Mouse (Mus musculus) heart, embryonic 15.5 days (tissue): ENCODE data around the gene Dpp6. TPM values are rescaled to one million over a fixed set of nuclear protein-coding genes. Genes with fewer than 3 reads are reported as not detected.

Source experiments
- ATAC-seq: fragments of 200-750 bp; cut with Nextera tagmentation; replicated peaks from 2 replicates; pipeline ENCODE4 v1.8.0; 2017; ENCODE audit warnings: low read depth, moderate TSS enrichment; ENCODE audit not compliant: insufficient number of reproducible peaks, insufficient read depth, low FRiP score
- H3K27ac ChIP-seq: fragments of 300-500 bp; sonication (generic); 2 replicates; pipeline ENCODE4 v1.5.1; 2015; ENCODE audit warnings: mild to moderate bottlenecking, inconsistent platforms
- H3K27me3 ChIP-seq: fragments of 300-500 bp; sonication (generic); 2 replicates; pipeline ENCODE4 v1.6.1; 2015; ENCODE audit warnings: inconsistent platforms
- H3K36me3 ChIP-seq: fragments of 300-500 bp; sonication (generic); 2 replicates; pipeline ENCODE4 v1.6.1; 2015; ENCODE audit warnings: mild to moderate bottlenecking, inconsistent platforms
- H3K4me1 ChIP-seq: fragments of 300-500 bp; sonication (generic); replicated peaks from 2 replicates; pipeline ENCODE4 v1.6.1; 2015; ENCODE audit warnings: inconsistent platforms
- H3K4me2 ChIP-seq: fragments of 300-500 bp; sonication (generic); 2 replicates; pipeline ENCODE4 v1.6.1; 2015; ENCODE audit warnings: inconsistent platforms, mild to moderate bottlenecking, moderate library complexity
- H3K4me3 ChIP-seq: fragments of 300-500 bp; sonication (generic); 2 replicates; pipeline ENCODE4 v1.5.1; 2015; ENCODE audit warnings: mild to moderate bottlenecking, inconsistent platforms
- H3K9ac ChIP-seq: fragments of 300-500 bp; sonication (generic); 2 replicates; pipeline ENCODE4 v1.6.1; 2015; ENCODE audit warnings: mild to moderate bottlenecking, inconsistent platforms
- H3K9me3 ChIP-seq: fragments of 300-500 bp; sonication (generic); replicated peaks from 2 replicates; pipeline ENCODE4 v1.6.1; 2016; ENCODE audit warnings: inconsistent platforms
- WGBS: fragments of 180-500 bp; shearing (Covaris S2); methylation state at CpG from one replicate; pipeline ENCODE4 v1.1.7; 2015; ENCODE audit warnings: mixed read lengths; 5-methylcytosine and 5-hydroxymethylcytosine counted together
- polyA plus RNA-seq: library from polyadenylated mRNA; unstranded; fragments of >200 nt; fragmentation: Nextera tagmentation; extraction: Ambion mirVana; gene quantifications from 2 replicates; pipeline ENCODE4 v1.2.1, GENCODE M21; 2015

The Dpp6 gene
- polyA plus RNA-seq, 1 experiment from 2014 or later: 0.47 TPM

GRCm38 (mm10) chr5:27339196-27340030 is 522.4 kb downstream of the Dpp6 start:
- no peak for ATAC-seq
- Histone ChIP-seq H3K4me2 (no peak overlapping the region), H3K27me3 (no peaks in the 10 kb centered on the region), H3K9ac (no peak overlapping the region), H3K36me3 (no peaks in the 10 kb centered on the region), H3K9me3 (no peaks in the 10 kb centered on the region), H3K4me3 (no peak overlapping the region), H3K27ac (no peak overlapping the region), H3K4me1 (no peaks in the 10 kb centered on the region)
- 78% methylated on average over 5 of the region's 5 CpGs for WGBS

- ATAC-seq: no peak
- Histone ChIP-seq H3K27ac (no peak overlapping the region), H3K4me1 (no peaks in the 10 kb centered on the region), H3K27me3 (no peaks in the 10 kb centered on the region), H3K9me3 (no peaks in the 10 kb centered on the region), H3K9ac (no peak overlapping the region), H3K36me3 (no peaks in the 10 kb centered on the region), H3K4me3 (no peak overlapping the region), H3K4me2 (no peak overlapping the region)
- 61% methylated on average over 6 of the region's 6 CpGs for WGBS
Measured at GRCm38 (mm10) chr5:27342276-27342675, 525.3 kb downstream of the Dpp6 start.

DNA sequence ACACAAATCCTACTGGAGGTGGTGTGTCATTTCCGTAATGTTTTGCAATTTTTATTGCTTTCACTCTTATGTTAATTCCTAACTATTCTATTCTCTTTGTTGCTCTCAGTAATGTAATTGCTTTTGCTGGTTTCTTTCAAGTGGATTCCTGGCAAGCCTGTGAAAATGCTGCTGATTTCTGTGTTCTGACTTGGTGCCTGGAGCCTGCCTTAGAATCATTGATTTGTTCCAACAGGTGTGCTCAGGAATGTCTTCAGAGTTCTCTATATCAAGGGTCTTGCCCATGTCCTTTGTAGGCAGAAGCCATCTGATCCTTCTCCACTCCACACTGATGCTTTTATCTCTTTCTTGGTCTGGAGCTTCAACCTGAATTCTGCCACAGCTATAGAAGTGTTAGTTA is 526.6 kb downstream of the Dpp6 start:
- Histone ChIP-seq H3K27ac (no peak overlapping the region), H3K4me1 (no peaks in the 10 kb centered on the region), H3K9ac (no peak overlapping the region), H3K4me3 (no peak overlapping the region), H3K9me3 (no peaks in the 10 kb centered on the region), H3K4me2 (no peak overlapping the region), H3K27me3 (no peaks in the 10 kb centered on the region), H3K36me3 (no peaks in the 10 kb centered on the region)
- WGBS: 71% methylated on average over 1 of the region's 1 CpGs
- no peak for ATAC-seq

DNA sequence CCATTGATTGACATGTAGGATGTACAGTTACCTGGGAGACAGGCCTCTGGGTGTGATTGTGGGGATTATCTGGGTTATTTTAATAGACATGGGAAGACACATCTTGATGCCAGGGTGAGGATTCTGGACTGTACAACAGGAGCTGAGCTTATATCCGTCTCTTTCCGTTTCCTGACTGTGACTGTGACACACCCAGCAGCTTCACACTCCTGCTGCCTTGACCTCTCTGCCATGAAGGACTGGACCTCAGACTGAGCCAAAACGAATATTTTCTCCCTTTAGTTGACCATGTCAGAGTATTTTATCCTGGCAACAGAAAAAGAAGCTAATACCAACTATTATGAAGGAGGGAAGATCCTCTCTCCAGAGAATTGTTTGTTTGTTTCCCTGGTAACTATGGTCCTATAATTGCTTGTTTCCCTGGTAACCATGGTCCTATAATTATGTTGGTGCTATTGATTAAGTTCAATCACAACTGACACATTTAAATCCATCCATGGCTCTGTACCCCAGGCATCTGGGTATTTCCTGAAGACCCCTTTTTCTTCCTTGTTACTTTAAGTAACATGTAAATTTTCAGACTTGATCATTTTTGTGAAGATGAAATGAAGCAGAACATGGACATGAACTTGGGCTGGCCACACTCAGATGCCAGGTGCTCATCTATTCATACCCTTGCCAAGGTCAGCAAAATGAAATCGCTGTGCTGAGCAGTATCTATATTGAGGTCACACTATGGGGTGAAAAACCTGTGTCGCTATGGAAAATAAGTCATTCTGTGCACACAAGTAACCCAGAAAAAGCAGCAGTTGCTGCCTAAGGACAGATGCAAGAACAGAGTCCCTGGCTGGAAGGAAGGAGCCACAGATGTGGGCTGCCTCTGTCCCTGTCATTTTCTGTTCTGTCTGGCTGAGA is 531.4 kb downstream of the Dpp6 start:
- Histone ChIP-seq H3K9me3 (no peaks in the 10 kb centered on the region), H3K36me3 (no peaks in the 10 kb centered on the region), H3K4me1 (no peaks in the 10 kb centered on the region), H3K4me2 (no peak overlapping the region), H3K27me3 (no peaks in the 10 kb centered on the region), H3K27ac (no peak overlapping the region), H3K9ac (no peak overlapping the region), H3K4me3 (no peak overlapping the region)
- ATAC-seq: no peak
- 61% methylated on average over 5 of the region's 5 CpGs for WGBS

- Histone ChIP-seq H3K4me1 (no peaks in the 10 kb centered on the region), H3K4me2 (no peak overlapping the region), H3K27me3 (no peaks in the 10 kb centered on the region), H3K4me3 (no peak overlapping the region), H3K27ac (no peak overlapping the region), H3K9me3 (no peaks in the 10 kb centered on the region), H3K9ac (no peak overlapping the region), H3K36me3 (no peaks in the 10 kb centered on the region)
- ATAC-seq: no peak
- WGBS: 64% methylated on average over 3 of the region's 3 CpGs
Measured at GRCm38 (mm10) chr5:27357630-27358029, 540.6 kb downstream of the Dpp6 start.

DNA sequence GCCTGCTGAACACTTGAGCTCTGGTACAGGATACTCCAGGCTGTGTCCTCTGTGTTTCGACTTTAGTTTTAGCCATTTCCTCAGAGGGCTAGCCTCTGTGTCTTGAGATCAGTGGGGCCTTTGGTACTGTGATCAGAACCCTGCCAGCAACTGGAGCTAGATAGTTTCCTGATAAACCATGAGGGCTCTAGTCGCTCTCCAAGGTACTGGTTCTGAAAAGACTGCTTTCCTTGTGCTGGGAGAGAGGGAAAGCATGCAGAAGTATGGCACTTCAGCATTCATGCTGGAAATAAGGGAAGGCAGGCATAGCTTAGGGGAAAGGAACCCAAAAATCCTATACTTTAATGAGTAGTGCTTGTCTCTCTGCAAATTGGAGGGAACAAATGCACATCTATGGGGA is 548.9 kb downstream of the Dpp6 start:
- Histone ChIP-seq H3K9me3 (no peaks in the 10 kb centered on the region), H3K36me3 (no peaks in the 10 kb centered on the region), H3K27ac (no peak overlapping the region), H3K27me3 (no peaks in the 10 kb centered on the region), H3K4me2 (no peak overlapping the region), H3K4me1 (no peaks in the 10 kb centered on the region), H3K4me3 (no peak overlapping the region), H3K9ac (no peak overlapping the region)
- 59% methylated on average over 2 of the region's 2 CpGs for WGBS
- ATAC-seq: no peak

GRCm38 (mm10) chr5:27370814-27371213 is 553.8 kb downstream of the Dpp6 start:
- H3K9me3 ChIP-seq: no peaks in the 10 kb centered on the region
- H3K4me2 ChIP-seq: no peak overlapping the region
- H3K9ac ChIP-seq: no peak overlapping the region
- no peaks in the 10 kb centered on the region for H3K36me3 ChIP-seq
- H3K27ac ChIP-seq: no peak overlapping the region
- no peak overlapping the region for H3K4me3 ChIP-seq
- WGBS: 67% methylated on average over 3 of the region's 3 CpGs
- H3K27me3 ChIP-seq: no peaks in the 10 kb centered on the region
- no peak for ATAC-seq
- no peaks in the 10 kb centered on the region for H3K4me1 ChIP-seq

GRCm38 (mm10) chr5:27373931-27374330 is 556.9 kb downstream of the Dpp6 start:
- H3K9me3 ChIP-seq: no peaks in the 10 kb centered on the region
- no peak overlapping the region for H3K4me3 ChIP-seq
- H3K4me1 ChIP-seq: no peaks in the 10 kb centered on the region
- ATAC-seq: no peak
- no peaks in the 10 kb centered on the region for H3K36me3 ChIP-seq
- H3K27ac ChIP-seq: no peak overlapping the region
- 84% methylated on average over 1 of the region's 1 CpGs for WGBS
- H3K9ac ChIP-seq: no peak overlapping the region
- no peaks in the 10 kb centered on the region for H3K27me3 ChIP-seq
- no peak overlapping the region for H3K4me2 ChIP-seq

- 81% methylated on average over 3 of the region's 3 CpGs for WGBS
- no peaks in the 10 kb centered on the region for H3K9me3 ChIP-seq
- H3K9ac ChIP-seq: no peak overlapping the region
- ATAC-seq: no peak
- no peak overlapping the region for H3K4me2 ChIP-seq
- H3K27me3 ChIP-seq: no peaks in the 10 kb centered on the region
- H3K4me3 ChIP-seq: no peak overlapping the region
- H3K4me1 ChIP-seq: no peaks in the 10 kb centered on the region
- H3K27ac ChIP-seq: no peak overlapping the region
- no peaks in the 10 kb centered on the region for H3K36me3 ChIP-seq
Measured at GRCm38 (mm10) chr5:27375841-27376240, 558.8 kb downstream of the Dpp6 start.

- H3K9me3 ChIP-seq: no peaks in the 10 kb centered on the region
- no peak for ATAC-seq
- WGBS: 65% methylated on average over 4 of the region's 4 CpGs
Measured at GRCm38 (mm10) chr5:27380656-27381385, 563.8 kb downstream of the Dpp6 start.

DNA sequence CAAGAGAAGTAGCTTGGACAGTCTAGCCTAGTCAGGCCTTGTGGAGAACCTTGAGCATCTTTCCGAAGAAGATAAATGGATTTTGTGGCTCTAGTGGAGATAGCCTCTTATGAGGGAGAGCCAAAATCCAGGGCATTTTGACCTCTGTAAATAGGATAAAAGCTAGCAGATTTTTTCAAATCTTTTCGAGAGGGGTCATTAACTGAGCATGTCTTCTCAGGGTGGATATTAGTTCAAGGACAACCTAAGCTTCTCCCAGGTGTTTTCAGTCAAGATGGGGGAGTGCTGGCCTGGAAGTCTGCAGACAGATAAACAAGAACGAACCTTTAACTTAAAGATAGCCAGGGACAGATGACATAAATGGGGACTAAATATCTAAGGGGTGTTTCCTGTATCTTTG is 581.4 kb downstream of the Dpp6 start:
- no peak for ATAC-seq

More at GRCm38 (mm10) chr5:27380656-27381385, 563.8 kb downstream of the Dpp6 start:
- H3K36me3 ChIP-seq: no peaks in the 10 kb centered on the region
- H3K4me3 ChIP-seq: no peak overlapping the region
- no peaks in the 10 kb centered on the region for H3K27me3 ChIP-seq
- H3K27ac ChIP-seq: no peak overlapping the region
- H3K4me2 ChIP-seq: no peak overlapping the region
- H3K4me1 ChIP-seq: no peaks in the 10 kb centered on the region
- H3K9ac ChIP-seq: no peak overlapping the region

More for the DNA sequence above, 581.4 kb downstream of the Dpp6 start:
- Histone ChIP-seq H3K4me3 (no peak overlapping the region), H3K9me3 (no peaks in the 10 kb centered on the region), H3K27ac (no peak overlapping the region), H3K9ac (no peak overlapping the region), H3K4me1 (no peaks in the 10 kb centered on the region), H3K36me3 (no peaks in the 10 kb centered on the region), H3K27me3 (no peaks in the 10 kb centered on the region), H3K4me2 (no peak overlapping the region)
- WGBS: 60% methylated on average over 3 of the region's 3 CpGs
